Mouse (Mus musculus): Measurements from ENCODE around the gene Zfp710. TPM values are rescaled to one million over a fixed set of nuclear protein-coding genes. Genes with fewer than 3 reads are reported as not detected.
"Not testable (repeated sequence)": the region's sequence is repeated elsewhere in the genome, so short reads cannot be mapped to it uniquely, and the experiment has no call there.

The Zfp710 gene
- polyA plus RNA-seq, 1 experiment from 2014 or later, result 13.5 TPM

DNA sequence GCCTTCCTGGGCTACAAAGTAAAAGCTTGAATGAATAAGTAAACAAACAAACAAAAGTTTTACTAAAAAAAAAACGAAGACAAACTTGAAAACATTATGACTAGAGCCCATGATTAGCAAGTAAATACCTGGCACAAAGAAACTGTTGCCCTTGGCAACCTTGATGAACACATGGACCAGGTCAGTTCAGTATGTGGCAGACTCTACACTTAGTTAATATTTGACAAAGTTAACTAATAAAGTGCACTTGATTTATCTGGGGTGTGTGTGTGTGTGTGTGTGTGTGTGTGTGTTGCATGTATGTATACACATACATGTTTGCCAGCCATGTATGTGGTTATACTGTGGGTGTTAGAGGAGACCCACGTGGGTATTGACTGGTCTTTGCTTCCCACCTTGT is 25.1 kb downstream of the Zfp710 start:
- no peak overlapping the region for H3K9ac ChIP-seq
- no peak overlapping the region for H3K4me2 ChIP-seq (replicated peaks)
- H3K4me3 ChIP-seq (replicated peaks), result no peak overlapping the region
- no peaks in the 10 kb centered on the region for H3K27me3 ChIP-seq (replicated peaks)
- H3K27ac ChIP-seq, result no peak overlapping the region
- 45% methylated on average over 2 of the region's 2 CpGs for WGBS
- H3K36me3 ChIP-seq, result no peaks in the 10 kb centered on the region
- peaks cover 39% of the 10 kb centered on the region for H3K4me1 ChIP-seq (replicated peaks)
- H3K9me3 ChIP-seq, result no peaks in the 10 kb centered on the region
- peak; percentile 60 for ATAC-seq

- not testable (repeated sequence) for H3K4me2 ChIP-seq (replicated peaks)
These were observed 25.8 kb downstream of the Zfp710 start for GRCm38 (mm10) chr7:80050382-80050781.

GRCm38 (mm10) chr7:80051835-80052234 is 27.2 kb downstream of the Zfp710 start:
- Histone ChIP-seq H3K27ac (peak overlapping the region; percentile 56), H3K36me3 (no peaks in the 10 kb centered on the region), H3K9me3 (no peaks in the 10 kb centered on the region), H3K27me3 (replicated peaks) (no peaks in the 10 kb centered on the region), H3K4me1 (replicated peaks) (peaks cover 53% of the 10 kb centered on the region), H3K4me3 (replicated peaks) (no peak overlapping the region), H3K4me2 (replicated peaks) (0 out of 2 replicates have a peak overlapping the region, but pooled peaks have one; percentile 26), H3K9ac (no peak overlapping the region; the same call in 1 of the 2 replicates)
- 57% methylated on average over 6 of the region's 6 CpGs for WGBS
- peak; percentile 11; the same call in 1 of the 2 replicates for ATAC-seq

More at GRCm38 (mm10) chr7:80050382-80050781, 25.8 kb downstream of the Zfp710 start:
- not testable (repeated sequence) for H3K27ac ChIP-seq; H3K4me3 ChIP-seq (replicated peaks); H3K36me3 ChIP-seq; ATAC-seq; H3K9me3 ChIP-seq; H3K27me3 ChIP-seq (replicated peaks); H3K9ac ChIP-seq
- 87% methylated on average over 1 of the region's 1 CpGs for WGBS
- H3K4me1 ChIP-seq (replicated peaks), result peaks cover 41% of the 10 kb centered on the region

DNA sequence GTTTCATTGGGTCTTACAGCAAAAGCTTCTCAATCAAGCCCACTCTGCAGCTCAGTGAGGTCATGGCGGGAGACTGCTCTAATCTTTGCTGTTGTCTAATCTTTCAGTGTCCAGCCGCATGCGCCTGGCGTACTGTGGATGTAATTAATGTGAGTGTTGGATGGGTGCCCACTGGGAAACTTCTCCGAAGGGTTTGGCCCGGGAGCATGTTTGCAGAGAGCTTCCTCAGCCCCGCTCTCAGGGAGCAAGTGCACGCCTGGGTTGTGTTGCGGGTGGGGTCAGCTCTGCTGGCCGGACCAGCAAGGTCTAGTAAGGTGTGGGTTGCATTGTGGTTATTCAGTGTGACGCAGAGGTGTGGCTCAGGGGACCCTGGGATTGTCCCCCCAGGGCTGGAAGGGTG is 27.6 kb downstream of the Zfp710 start:
- peak; percentile 24; the same call in 1 of the 2 replicates for ATAC-seq
- 21% methylated on average over 11 of the region's 11 CpGs for WGBS
- H3K4me1 ChIP-seq (replicated peaks), result peaks cover 54% of the 10 kb centered on the region
- no peaks in the 10 kb centered on the region for H3K9me3 ChIP-seq
- no peaks in the 10 kb centered on the region for H3K27me3 ChIP-seq (replicated peaks)
- H3K4me3 ChIP-seq (replicated peaks), result no peak overlapping the region
- no peak overlapping the region; the same call in 1 of the 2 replicates for H3K9ac ChIP-seq
- peak overlapping the region; percentile 56 for H3K27ac ChIP-seq
- peak overlapping the region; percentile 26; the same call in 1 of the 2 replicates for H3K4me2 ChIP-seq (replicated peaks)
- H3K36me3 ChIP-seq, result no peaks in the 10 kb centered on the region

DNA sequence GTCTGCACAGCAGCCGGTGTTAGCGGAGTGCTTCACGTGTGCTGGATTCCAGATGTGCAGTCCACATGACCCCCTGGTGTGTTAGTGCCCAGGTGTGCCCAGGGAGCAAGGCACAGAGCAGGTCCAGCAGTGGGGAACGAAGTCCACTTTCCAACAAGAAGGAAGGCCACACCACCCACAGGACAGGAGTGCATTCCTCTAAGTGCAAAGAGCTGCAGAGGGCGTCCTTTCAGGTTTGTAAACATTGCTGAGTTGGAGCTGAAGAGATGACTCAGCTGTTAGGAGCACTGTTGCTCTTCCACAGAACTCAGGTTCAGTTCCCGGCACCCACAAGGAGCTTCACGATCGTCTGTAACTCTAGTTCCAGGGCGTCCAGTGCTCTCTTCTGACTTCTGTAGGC is 28.5 kb downstream of the Zfp710 start:
- 82% methylated on average over 9 of the region's 9 CpGs for WGBS
- H3K4me1 ChIP-seq (replicated peaks), result peaks cover 58% of the 10 kb centered on the region
- H3K4me2 ChIP-seq (replicated peaks), result no peak overlapping the region
- H3K9ac ChIP-seq, result no peak overlapping the region
- no peaks in the 10 kb centered on the region for H3K27me3 ChIP-seq (replicated peaks)
- H3K36me3 ChIP-seq, result no peaks in the 10 kb centered on the region
- no peak overlapping the region for H3K4me3 ChIP-seq (replicated peaks)
- no peak overlapping the region for H3K27ac ChIP-seq
- no peak for ATAC-seq
- no peaks in the 10 kb centered on the region for H3K9me3 ChIP-seq

GRCm38 (mm10) chr7:80055781-80056180 is 31.2 kb downstream of the Zfp710 start:
- no peak for ATAC-seq
- H3K4me2 ChIP-seq (replicated peaks), result no peak overlapping the region
- no peak overlapping the region for H3K4me3 ChIP-seq (replicated peaks)
- no peaks in the 10 kb centered on the region for H3K27me3 ChIP-seq (replicated peaks)
- peaks cover 66% of the 10 kb centered on the region for H3K4me1 ChIP-seq (replicated peaks)
- H3K9me3 ChIP-seq, result no peaks in the 10 kb centered on the region
- no peaks in the 10 kb centered on the region for H3K36me3 ChIP-seq
- H3K9ac ChIP-seq, result no peak overlapping the region
- 55% methylated on average over 12 of the region's 12 CpGs for WGBS
- H3K27ac ChIP-seq, result peak overlapping the region; percentile 15; the same call in 1 of the 2 replicates

DNA sequence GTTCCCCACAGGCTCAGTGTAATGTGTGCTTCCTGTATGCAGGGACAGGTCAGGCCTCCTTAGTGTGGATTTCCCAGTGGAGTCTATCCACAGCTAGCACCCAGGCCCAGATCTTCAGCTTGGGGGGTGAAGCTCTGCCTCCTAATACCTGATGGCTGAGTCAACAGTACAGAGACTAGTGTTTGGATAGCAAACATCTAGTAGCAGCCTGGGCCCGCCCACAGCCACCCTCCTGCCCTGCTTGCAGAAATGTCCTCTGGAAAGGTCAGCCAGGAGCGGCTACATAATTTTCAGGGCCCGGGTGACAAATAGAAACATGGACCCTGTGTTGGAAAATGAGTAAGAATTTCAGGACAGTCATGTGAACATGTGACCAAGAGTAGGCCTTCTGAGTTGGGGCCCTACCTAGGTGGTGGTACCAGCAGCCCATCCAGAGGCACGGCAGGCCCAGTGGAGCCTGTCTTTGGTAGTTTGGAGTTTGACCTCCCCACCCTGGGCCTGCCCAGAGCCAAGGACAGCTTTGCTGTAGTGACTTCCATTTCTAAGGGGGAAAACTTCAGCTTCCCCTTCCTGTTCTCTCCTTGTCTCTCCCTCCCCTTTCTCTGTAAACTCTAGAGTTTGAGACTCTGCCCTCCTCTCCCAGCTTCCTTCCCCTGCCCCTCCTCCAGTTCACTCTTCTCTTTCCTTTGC is 32.5 kb downstream of the Zfp710 start:
- Histone ChIP-seq H3K9ac (no peak overlapping the region), H3K36me3 (no peaks in the 10 kb centered on the region), H3K27me3 (replicated peaks) (no peaks in the 10 kb centered on the region), H3K4me2 (replicated peaks) (peak overlapping the region; percentile 33), H3K27ac (peak overlapping the region; percentile 89), H3K4me3 (replicated peaks) (no peak overlapping the region), H3K9me3 (no peaks in the 10 kb centered on the region), H3K4me1 (replicated peaks) (peaks cover 55% of the 10 kb centered on the region)
- peak; percentile 79 for ATAC-seq
- WGBS, result 46% methylated on average over 4 of the region's 4 CpGs

- Histone ChIP-seq H3K4me1 (replicated peaks) (peaks cover 50% of the 10 kb centered on the region), H3K27me3 (replicated peaks) (no peaks in the 10 kb centered on the region), H3K36me3 (no peaks in the 10 kb centered on the region), H3K9me3 (no peaks in the 10 kb centered on the region), H3K9ac (no peak overlapping the region), H3K4me2 (replicated peaks) (peak overlapping the region; percentile 33), H3K27ac (peak overlapping the region; percentile 89), H3K4me3 (replicated peaks) (no peak overlapping the region)
- 0 out of 2 replicates have a peak, but pooled peaks have one; percentile 1 for ATAC-seq
- WGBS, result 53% methylated on average over 14 of the region's 14 CpGs
These were observed 33.2 kb downstream of the Zfp710 start for GRCm38 (mm10) chr7:80057781-80058180.

GRCm38 (mm10) chr7:80058405-80059063 is 33.9 kb downstream of the Zfp710 start:
- H3K9me3 ChIP-seq, result no peaks in the 10 kb centered on the region
- peak overlapping the region; percentile 89 for H3K27ac ChIP-seq
- 69% methylated on average over 4 of the region's 4 CpGs for WGBS
- no peak overlapping the region for H3K4me3 ChIP-seq (replicated peaks)
- H3K4me1 ChIP-seq (replicated peaks), result peaks cover 46% of the 10 kb centered on the region
- H3K36me3 ChIP-seq, result no peaks in the 10 kb centered on the region
- 0 out of 2 replicates have a peak overlapping the region, but pooled peaks have one; percentile 33 for H3K4me2 ChIP-seq (replicated peaks)
- no peaks in the 10 kb centered on the region for H3K27me3 ChIP-seq (replicated peaks)
- ATAC-seq, result no peak
- H3K9ac ChIP-seq, result 0 out of 2 replicates have a peak overlapping the region, but pooled peaks have one; percentile 20

DNA sequence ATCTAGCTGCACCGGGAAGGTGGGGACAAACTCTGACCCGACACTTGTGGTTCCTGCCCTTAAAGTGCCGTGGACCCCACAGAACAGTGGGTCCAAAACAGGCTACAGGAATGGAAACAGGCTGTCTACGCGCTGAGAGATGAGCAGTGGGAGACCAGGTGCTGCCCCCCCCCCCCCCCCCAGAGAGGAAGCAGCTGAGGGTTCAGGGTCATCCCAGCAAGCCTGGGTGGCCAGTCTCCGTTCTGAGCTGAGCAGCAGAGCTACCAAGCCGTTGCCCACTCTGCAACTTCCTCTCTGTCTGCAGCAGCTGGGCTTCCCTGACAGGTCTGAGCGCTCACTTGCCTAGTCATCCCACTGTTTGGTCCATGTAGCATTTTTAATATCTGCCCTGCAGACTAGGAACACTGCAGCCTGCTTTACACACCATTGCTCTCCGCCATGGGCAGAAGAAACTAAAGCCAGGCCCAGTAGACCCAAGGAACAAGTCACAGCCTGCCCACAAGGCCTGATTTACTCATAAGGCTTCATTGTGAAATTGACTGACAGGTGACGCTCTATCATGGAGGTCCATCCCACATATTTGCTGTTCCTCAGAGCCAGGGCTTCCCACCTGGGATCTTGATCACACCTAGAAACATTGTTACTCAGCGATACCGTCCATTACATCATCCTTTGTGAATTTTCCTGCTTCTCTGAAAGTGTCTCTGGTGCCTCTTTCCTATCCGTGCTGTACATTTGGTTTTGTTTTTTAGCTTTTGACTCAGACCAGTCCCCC is 34.6 kb downstream of the Zfp710 start:
- Histone ChIP-seq H3K36me3 (no peaks in the 10 kb centered on the region), H3K27ac (peak overlapping the region; percentile 89), H3K4me1 (replicated peaks) (peaks cover 48% of the 10 kb centered on the region), H3K27me3 (replicated peaks) (no peaks in the 10 kb centered on the region), H3K9ac (no peak overlapping the region), H3K4me3 (replicated peaks) (no peak overlapping the region), H3K9me3 (no peaks in the 10 kb centered on the region), H3K4me2 (replicated peaks) (0 out of 2 replicates have a peak overlapping the region, but pooled peaks have one; percentile 9)
- 65% methylated on average over 13 of the region's 13 CpGs for WGBS
- ATAC-seq, result no peak

GRCm38 (mm10) chr7:80060012-80060778 is 35.6 kb downstream of the Zfp710 start:
- Histone ChIP-seq H3K4me2 (replicated peaks) (0 out of 2 replicates have a peak overlapping the region, but pooled peaks have one; percentile 22), H3K27me3 (replicated peaks) (no peaks in the 10 kb centered on the region), H3K4me3 (replicated peaks) (no peak overlapping the region), H3K36me3 (no peaks in the 10 kb centered on the region), H3K4me1 (replicated peaks) (peaks cover 48% of the 10 kb centered on the region), H3K9ac (no peak overlapping the region), H3K9me3 (no peaks in the 10 kb centered on the region), H3K27ac (peak overlapping the region; percentile 89)
- WGBS, result 62% methylated on average over 10 of the region's 10 CpGs
- peak; percentile 44 for ATAC-seq

Data from intestine, embryonic 15.5 days (tissue).